Mouse (Mus musculus) ES-E14 (cell line): Measurements from ENCODE around the gene Dock7. TPM values are rescaled to one million over a fixed set of nuclear protein-coding genes. Genes with fewer than 3 reads are reported as not detected.
A peak's percentile ranks its signal among the peaks of the same experiment; 100 is the strongest.

Source experiments
- DNase-seq: peaks from one replicate; pipeline ENCODE4 v3.0.0-alpha.2; 2013; ENCODE audit warnings: low read depth, low spot score
- H3K27ac ChIP-seq: 2 replicates; pipeline ENCODE4 v1.5.1; 2012; ENCODE audit warnings: low read depth, mild to moderate bottlenecking, low read length, moderate library complexity, mixed read lengths; ENCODE audit not compliant: poor library complexity, insufficient read depth, severe bottlenecking
- H3K36me3 ChIP-seq: 2 replicates; pipeline ENCODE4 v1.6.1; 2012; ENCODE audit warnings: mild to moderate bottlenecking, low read length, moderate library complexity, mixed read lengths; ENCODE audit not compliant: control insufficient read depth, poor library complexity, insufficient read depth, severe bottlenecking
- H3K4me1 ChIP-seq, 2 experiments: fragments of 150-350 bp in 1 of 2; sonication (generic) in 1 of 2; 2 replicates each; pipeline ENCODE4 v1.6.1; 2012; ENCODE audit warnings: low read length in 2 of 2, mild to moderate bottlenecking in 1 of 2, mixed read lengths in 1 of 2; ENCODE audit not compliant: control insufficient read depth in 2 of 2, insufficient read depth in 2 of 2, poor library complexity in 1 of 2
- H3K4me3 ChIP-seq, 2 experiments: fragments of 150-350 bp in 1 of 2; sonication (generic) in 1 of 2; 2 replicates each; pipeline ENCODE4 v1.5.1; 2012; ENCODE audit warnings: low read length in 2 of 2, low read depth in 1 of 2, mild to moderate bottlenecking in 1 of 2, mixed read lengths in 1 of 2; ENCODE audit not compliant: insufficient read depth in 1 of 2, poor library complexity in 1 of 2, severe bottlenecking in 1 of 2
- H3K9ac ChIP-seq: 2 replicates; pipeline ENCODE4 v1.6.1; 2012; ENCODE audit warnings: low read depth, mild to moderate bottlenecking, low read length, mixed read lengths; ENCODE audit not compliant: poor library complexity, insufficient read depth, severe bottlenecking
- H3K9me3 ChIP-seq: fragments of 150-350 bp; sonication (generic); 2 replicates; pipeline ENCODE4 v1.6.1; 2012; ENCODE audit warnings: low read depth, mild to moderate bottlenecking, low read length; ENCODE audit not compliant: control insufficient read depth, insufficient read depth
- CHD2 ChIP-seq: IDR thresholded peaks from 2 replicates; pipeline ENCODE4 v1.6.1; 2014; ENCODE audit warnings: mild to moderate bottlenecking, low read depth, low read length, inconsistent platforms
- HCFC1 ChIP-seq: IDR thresholded peaks from 2 replicates; pipeline ENCODE4 v1.6.1; 2012; ENCODE audit warnings: low read length, inconsistent platforms, borderline replicate concordance; ENCODE audit not compliant: insufficient read depth
- MAFK ChIP-seq: IDR thresholded peaks from 2 replicates; pipeline ENCODE4 v1.6.1; 2014; ENCODE audit warnings: mild to moderate bottlenecking, low read depth, low read length, inconsistent platforms; ENCODE audit not compliant: insufficient read depth
- ZC3H11A ChIP-seq: IDR thresholded peaks from 2 replicates; pipeline ENCODE4 v1.6.1; 2012; ENCODE audit warnings: low read depth, mild to moderate bottlenecking, inconsistent platforms, low read length, borderline replicate concordance
- ZNF384 ChIP-seq: IDR thresholded peaks from 2 replicates; pipeline ENCODE4 v1.6.1; 2012; ENCODE audit warnings: low read depth, low read length, inconsistent platforms
- in situ Hi-C, 2 experiments: fragments of 600-800 bp; cut with MboI; formaldehyde crosslinking; loops; one replicate each; pipeline ENCODE4 v1.15.1; 2025; ENCODE audit warnings: low sequenced_read_pairs in 2 of 2, inconsistent platforms in 1 of 2; ENCODE audit not compliant: unreplicated experiment in 2 of 2
- total RNA-seq: library from RNA; depleted of rRNA; stranded (reverse); fragments of 300-350 nt; gene quantifications from 2 replicates; pipeline ENCODE4 v1.2.3, GENCODE M21; 2012; rRNA removed

The Dock7 gene
- total RNA-seq, 1 experiment = 22.8 TPM

GRCm38 (mm10) chr4:98918204-98918603, 202.5 kb downstream of the Dock7 start:
- Histone ChIP-seq H3K36me3 (no peaks in the 10 kb centered on the region), H3K4me3 (no peak overlapping the region), H3K4me1 (peaks cover 0 to 6% of the 10 kb centered on the region in 2 experiments; a peak in 1 of 4 replicates), H3K9me3 (no peaks in the 10 kb centered on the region), H3K9ac (no peak overlapping the region), H3K27ac (no peak overlapping the region)
- no peak for DNase-seq
- in situ Hi-C loops = no loop called here
- TF ChIP-seq HCFC1 (no peak), ZC3H11A (no peak), ZNF384 (no peak), CHD2 (no peak), MAFK (no peak)

- Histone ChIP-seq H3K27ac (no peak overlapping the region), H3K36me3 (no peaks in the 10 kb centered on the region), H3K4me3 (no peak overlapping the region), H3K4me1 (peaks cover 0 to 6% of the 10 kb centered on the region in 2 experiments; a peak in 1 of 4 replicates), H3K9ac (no peak overlapping the region), H3K9me3 (no peaks in the 10 kb centered on the region)
- in situ Hi-C loops = no loop called here
- DNase-seq = no peak
- TF ChIP-seq HCFC1 (no peak), ZC3H11A (no peak), ZNF384 (no peak), CHD2 (no peak), MAFK (no peak)
Observed at GRCm38 (mm10) chr4:98917724-98918123, 203.0 kb downstream of the Dock7 start.

DNA sequence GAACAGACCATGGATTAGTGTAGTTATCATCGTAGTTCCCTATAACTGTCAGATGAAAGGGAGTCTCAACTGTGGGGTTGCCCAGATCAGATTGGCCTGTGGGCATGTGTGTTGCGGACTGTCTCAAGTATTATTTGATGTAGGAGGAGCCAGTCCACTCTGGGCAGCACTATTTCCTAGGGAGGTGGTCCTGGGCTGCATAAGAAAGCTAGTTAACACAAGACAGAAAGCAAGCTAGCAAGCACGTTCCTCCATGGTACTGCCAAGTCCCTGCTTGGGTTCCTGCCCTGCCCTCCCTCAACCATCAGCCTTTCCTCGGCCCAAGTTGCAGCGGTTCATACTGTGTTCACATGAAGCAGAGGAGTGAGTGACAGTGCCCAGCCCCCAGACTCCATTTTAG, 210.5 kb downstream of the Dock7 start:
- Histone ChIP-seq H3K27ac (no peak overlapping the region), H3K4me3 (no peak overlapping the region), H3K4me1 (no peaks in the 10 kb centered on the region), H3K9ac (no peak overlapping the region), H3K36me3 (no peaks in the 10 kb centered on the region), H3K9me3 (no peaks in the 10 kb centered on the region)
- no peak for TF ChIP-seq ZNF384
- no peak for TF ChIP-seq MAFK
- no peak for TF ChIP-seq CHD2
- no peak for TF ChIP-seq ZC3H11A
- TF ChIP-seq HCFC1 = no peak
- DNase-seq = no peak
- in situ Hi-C loops = no loop called here

GRCm38 (mm10) chr4:98887148-98887547, 233.6 kb downstream of the Dock7 start:
- H3K9me3 ChIP-seq = no peaks in the 10 kb centered on the region
- no peak overlapping the region for H3K4me3 ChIP-seq
- no peak overlapping the region; the same call in 1 of the 2 replicates for H3K9ac ChIP-seq
- no peak overlapping the region for H3K27ac ChIP-seq
- DNase-seq = peak; percentile 54
- TF ChIP-seq ZC3H11A (peak; percentile 89), ZNF384 (no peak)
- no peaks in the 10 kb centered on the region for H3K36me3 ChIP-seq
- H3K4me1 ChIP-seq = peaks cover 3 to 4% of the 10 kb centered on the region in 2 experiments; a peak in 2 of 4 replicates
- in situ Hi-C loops = loop anchor here (10.0 to 25.0 kb wide), 3 partner anchors 150 to 375 kb away; partner anchors contain the start of gene L1td1 (in 2 of the 2)

Other genes with a start within 250 kb of the Dock7 start
- 40.8 and 47.3 TPM in 2 replicates for gene Usp1, start 197.1 kb downstream of the Dock7 start, total RNA-seq
- gene Angptl3, start 90.0 kb downstream of the Dock7 start, total RNA-seq = 0.09 TPM in 1 of 2 replicates, not detected in the other
- gene Atg4c, start 73.0 kb upstream of the Dock7 start, total RNA-seq = 1.4 and 2.6 TPM in 2 replicates
- not detected in 2 replicates for gene Gm12689, start 175.0 kb upstream of the Dock7 start, total RNA-seq